Mouse (Mus musculus): ENCODE measurements around the gene Gnai1. TPM values are rescaled to one million over a fixed set of nuclear protein-coding genes. Genes with fewer than 3 reads are reported as not detected.

Gnai1 gene
- polyA plus RNA-seq (2015; fragmentation: Illumina TruSeq; extraction: RNeasy Lipid Tissue Mini Kit (QIAGEN cat#74804); ENCODE audit: insufficient read depth, low read depth, low replicate concordance) = 5.0 TPM

DNA sequence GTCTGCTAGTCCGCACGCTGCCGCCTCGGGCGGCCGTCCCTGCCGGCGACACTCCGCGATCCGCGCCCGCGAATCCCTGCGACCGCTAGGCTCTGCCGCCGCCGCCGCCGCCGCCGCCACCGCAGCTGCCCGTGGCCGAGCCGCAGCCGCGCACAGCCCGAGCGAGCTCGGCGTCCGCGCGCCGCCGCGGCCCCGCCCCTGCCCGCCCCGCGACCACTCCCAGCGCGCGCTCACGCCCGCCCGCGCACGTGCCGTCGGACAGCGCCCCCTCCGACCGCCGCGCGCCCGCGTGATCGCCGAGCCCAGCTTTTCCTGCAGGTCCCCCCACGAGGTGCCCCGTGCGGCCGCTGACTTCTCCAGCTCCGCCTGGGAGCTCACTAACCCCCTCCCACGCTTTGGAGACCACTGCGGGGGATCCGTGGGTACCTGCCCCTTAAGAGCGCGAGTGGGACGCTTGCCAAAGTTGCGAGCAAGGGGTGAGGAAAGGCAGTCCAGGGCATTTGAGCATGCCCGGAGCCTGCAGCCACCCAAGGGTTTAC lies at the start of gene Gnai1:
Gene Gnai1, minus strand, starts transcription at position 75 of the 539 bp plus-strand sequence.

Data from pancreas, adult 10 weeks (tissue).